Mouse (Mus musculus) frontal cortex, postnatal 36 days (tissue): ENCODE measurements at regions not wholly inside any gene's neighbourhood (a gene's known extent, or its start where the extent isn't known, plus 50 kb on each side); places are given as distances from the start of the nearest gene placed in this dataset.

Experiments
- DNase-seq, 2 experiments: peaks; one replicate each; pipeline ENCODE4 v3.0.0; 2022; ENCODE audit warnings: low spot score in 2 of 2

GRCm38 (mm10) chr8:53954476-53955158 lies 122.8 kb upstream of the Vegfc start:
- DNase-seq: peak in 1 of 2 experiments; percentile 1

DNA sequence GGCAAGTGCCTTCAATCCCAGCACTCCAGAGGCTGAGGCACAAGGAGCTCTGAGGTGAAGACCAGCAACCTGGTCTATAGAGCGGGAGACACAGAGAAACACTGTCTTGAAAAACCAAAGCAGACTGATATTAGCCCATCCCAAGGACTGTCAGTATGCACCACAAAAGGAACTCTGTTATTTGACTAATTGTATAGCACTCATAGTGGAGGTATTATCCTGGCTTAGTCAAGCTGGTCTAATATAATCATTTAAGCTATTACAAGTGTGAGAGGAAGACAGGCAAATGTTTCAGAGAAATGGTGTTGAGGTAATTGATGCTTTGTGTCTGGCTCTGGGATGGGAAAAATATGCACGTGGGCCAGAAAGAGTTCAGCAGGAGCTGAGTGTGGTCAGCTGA lies 121.3 kb upstream of the Vegfc start:
- DNase-seq: no peak

GRCm38 (mm10) chr8:53958548-53958947 lies 118.9 kb upstream of the Vegfc start:
- DNase-seq: no peak

GRCm38 (mm10) chr8:53962993-53963392 lies 114.4 kb upstream of the Vegfc start:
- DNase-seq: no peak

GRCm38 (mm10) chr8:53984296-53984695 lies 93.1 kb upstream of the Vegfc start:
- no peak for DNase-seq

DNA sequence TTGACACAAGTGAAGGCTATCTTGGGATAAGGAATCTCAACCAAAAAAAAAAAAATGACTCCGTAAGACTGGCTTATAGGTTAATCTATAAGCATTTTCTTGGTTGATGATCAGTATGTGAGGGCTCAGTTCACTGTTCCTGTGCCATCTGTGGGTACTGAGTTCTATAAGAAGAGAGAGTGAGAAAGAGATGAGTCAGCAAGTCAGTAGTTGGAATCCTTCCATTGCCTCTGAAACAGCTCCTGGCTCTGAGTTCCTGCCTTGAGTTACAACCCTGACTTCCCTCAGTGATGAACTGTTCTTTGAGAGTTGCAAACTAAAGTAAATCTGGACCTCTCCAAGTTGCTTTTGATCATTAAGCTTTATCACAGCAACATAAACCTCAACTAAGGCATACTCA lies 91.7 kb upstream of the Vegfc start:
- no peak for DNase-seq

DNA sequence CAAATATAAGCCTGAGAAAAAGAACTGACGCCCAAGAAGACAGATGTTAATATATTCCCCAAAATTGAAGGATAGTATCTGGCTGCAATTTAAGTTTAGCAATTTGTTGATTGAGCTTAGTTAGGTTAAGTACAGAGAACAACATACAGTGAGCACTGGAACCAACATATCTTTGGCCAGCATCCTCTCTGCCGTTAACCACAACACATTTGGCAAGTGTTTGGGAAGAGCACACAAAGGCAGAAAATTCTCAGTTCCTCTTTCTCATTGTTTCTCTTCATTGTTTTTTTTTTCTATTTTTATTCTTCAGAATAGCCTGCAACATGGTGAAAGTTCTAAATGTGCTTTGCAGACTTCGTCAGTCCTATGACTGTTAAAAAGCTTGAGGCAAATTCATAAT lies 83.2 kb upstream of the Vegfc start:
- DNase-seq: no peak

DNA sequence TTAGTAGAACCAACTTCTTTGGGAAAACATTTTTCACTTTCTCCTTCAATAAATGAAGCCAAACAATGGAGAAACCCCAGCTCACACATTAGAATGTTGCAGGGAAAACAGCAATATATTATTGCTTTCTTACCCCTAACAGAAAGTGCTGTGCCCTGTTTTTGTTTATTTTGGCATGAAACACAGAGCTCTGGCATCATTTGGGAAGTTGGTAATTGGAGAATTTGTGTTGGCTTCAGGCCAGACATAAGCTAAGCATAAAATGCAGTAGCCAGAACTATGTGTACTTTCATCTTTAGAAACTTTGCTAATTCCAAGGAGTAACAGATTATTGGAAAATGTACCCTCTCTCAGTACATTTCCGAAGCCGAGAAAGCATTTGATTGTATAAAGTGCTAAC lies 79.9 kb upstream of the Vegfc start:
- DNase-seq: no peak

DNA sequence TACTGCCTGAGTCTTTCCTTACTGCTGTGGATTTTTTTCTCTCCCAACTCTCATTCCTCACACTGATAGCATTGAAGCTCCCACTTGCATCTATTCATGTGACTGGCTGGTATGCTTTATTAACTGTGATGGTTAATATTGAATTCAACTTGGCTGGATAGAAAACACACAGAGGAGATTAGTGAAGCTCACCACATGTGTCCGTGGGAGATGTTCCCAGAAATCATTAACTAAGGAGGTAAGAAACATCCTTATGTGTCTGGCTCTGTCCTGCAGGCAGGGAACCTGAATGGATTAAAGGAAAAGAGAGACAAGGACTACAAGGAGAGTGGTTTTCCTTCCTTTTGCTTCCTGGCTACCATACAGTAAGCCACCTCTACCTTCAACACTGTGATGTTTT lies 74.5 kb upstream of the Vegfc start:
- no peak for DNase-seq

GRCm38 (mm10) chr8:54014096-54014495 lies 63.3 kb upstream of the Vegfc start:
- no peak for DNase-seq

GRCm38 (mm10) chr8:54018535-54019165 lies 58.8 kb upstream of the Vegfc start:
- no peak for DNase-seq
